Mouse (Mus musculus) stomach, embryonic 14.5 days (tissue): Measurements from ENCODE around the gene Gfm1. TPM values are rescaled to one million over a fixed set of nuclear protein-coding genes. Genes with fewer than 3 reads are reported as not detected.

Experiments used
- ATAC-seq: fragments of 200-750 bp; cut with Nextera tagmentation; 2 replicates; pipeline ENCODE4 v1.8.0; 2017; ENCODE audit warnings: low read depth, moderate TSS enrichment; ENCODE audit not compliant: insufficient number of reproducible peaks, insufficient read depth, low FRiP score
- H3K27ac ChIP-seq: fragments of 300-500 bp; sonication (generic); 2 replicates; pipeline ENCODE4 v1.5.1; 2014; ENCODE audit warnings: mild to moderate bottlenecking, low read length, moderate library complexity, mixed read lengths
- H3K27me3 ChIP-seq: fragments of 300-500 bp; sonication (generic); 2 replicates; pipeline ENCODE4 v1.6.1; 2014; ENCODE audit warnings: low read length, control low read depth, mixed read lengths; ENCODE audit not compliant: control insufficient read depth, insufficient read depth
- H3K36me3 ChIP-seq: fragments of 300-500 bp; sonication (generic); 2 replicates; pipeline ENCODE4 v1.6.1; 2014; ENCODE audit warnings: mild to moderate bottlenecking, control low read depth, low read length, moderate library complexity, mixed read lengths; ENCODE audit not compliant: control insufficient read depth, insufficient read depth
- H3K4me1 ChIP-seq: fragments of 300-500 bp; sonication (generic); 2 replicates; pipeline ENCODE4 v1.6.1; 2014; ENCODE audit warnings: low read length, control low read depth, mixed read lengths; ENCODE audit not compliant: control insufficient read depth, insufficient read depth
- H3K4me2 ChIP-seq: fragments of 300-500 bp; sonication (generic); replicated peaks from 2 replicates; pipeline ENCODE4 v1.6.1; 2014; ENCODE audit warnings: low read depth, low read length, control low read depth
- H3K4me3 ChIP-seq: fragments of 300-500 bp; sonication (generic); 2 replicates; pipeline ENCODE4 v1.5.1; 2014; ENCODE audit warnings: low read depth, low read length, control low read depth
- H3K9ac ChIP-seq: fragments of 300-500 bp; sonication (generic); replicated peaks from 2 replicates; pipeline ENCODE4 v1.6.1; 2014; ENCODE audit warnings: low read depth, mild to moderate bottlenecking, control low read depth, low read length, moderate library complexity, mixed read lengths
- H3K9me3 ChIP-seq: fragments of 300-500 bp; sonication (generic); 2 replicates; pipeline ENCODE4 v1.6.1; 2016; ENCODE audit warnings: low read depth, low read length, control low read depth; ENCODE audit not compliant: control insufficient read depth
- WGBS: fragments of 180-500 bp; shearing (Covaris S2); extraction: QIAGEN DNeasy Blood & Tissue Kit; methylation state at CpG from one replicate; pipeline ENCODE4 v1.1.7; 2014; 5-methylcytosine and 5-hydroxymethylcytosine counted together
- polyA plus RNA-seq: library from polyadenylated mRNA; unstranded; fragments of >200 nt; fragmentation: Nextera tagmentation; extraction: Ambion mirVana; gene quantifications from 2 replicates; pipeline ENCODE4 v1.2.1, GENCODE M21; 2014

The Gfm1 gene
- polyA plus RNA-seq, 1 experiment from 2014 or later, result 40.2 TPM

DNA sequence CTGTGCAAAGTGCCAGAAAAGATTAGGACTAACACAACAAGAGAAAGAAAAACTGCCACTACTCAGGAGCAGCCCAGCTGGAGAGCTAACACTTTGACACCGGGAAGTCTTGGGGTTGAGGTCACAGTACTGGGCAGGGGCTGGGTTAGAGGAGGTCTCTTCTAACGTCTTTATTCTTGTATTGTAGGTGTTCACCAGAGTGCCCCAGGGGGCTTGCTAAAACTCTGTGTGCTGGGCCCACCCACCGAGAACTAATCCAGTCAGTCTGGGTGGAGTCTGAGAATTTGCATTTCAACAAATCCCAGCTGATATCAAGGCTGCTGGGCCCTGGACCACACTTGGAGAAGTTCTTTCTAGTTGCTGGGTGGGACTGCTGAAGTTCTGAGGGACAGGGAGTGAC lies 74.0 kb downstream of the Gfm1 start:
- H3K27ac ChIP-seq, result no peak overlapping the region
- H3K9ac ChIP-seq, result no peak overlapping the region
- no peaks in the 10 kb centered on the region for H3K4me1 ChIP-seq
- H3K4me2 ChIP-seq, result no peak overlapping the region
- WGBS, result 13% methylated on average over 3 of the region's 3 CpGs
- H3K36me3 ChIP-seq, result no peaks in the 10 kb centered on the region
- no peak overlapping the region for H3K4me3 ChIP-seq
- no peaks in the 10 kb centered on the region for H3K9me3 ChIP-seq
- H3K27me3 ChIP-seq, result no peaks in the 10 kb centered on the region
- no peak for ATAC-seq

DNA sequence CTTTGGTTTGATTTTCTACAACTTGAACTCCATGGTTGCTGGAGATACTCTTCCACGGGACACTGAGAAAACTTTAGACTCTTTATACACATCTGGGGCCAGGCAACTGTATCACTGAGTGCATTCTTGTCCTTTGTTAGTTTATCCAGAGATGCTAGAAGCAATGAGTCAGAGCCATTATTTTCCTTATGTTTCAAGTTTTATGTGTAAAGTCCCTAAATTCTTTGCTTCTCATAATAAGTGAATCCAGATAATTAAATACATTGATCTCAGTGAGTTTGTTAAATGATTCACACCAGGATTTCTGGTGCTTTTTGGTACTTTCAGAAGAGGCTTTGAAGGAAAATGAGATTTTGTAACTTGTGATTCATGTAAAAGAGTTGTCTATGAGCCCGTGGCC lies 75.4 kb downstream of the Gfm1 start:
- no peak overlapping the region for H3K4me2 ChIP-seq
- H3K4me1 ChIP-seq, result no peaks in the 10 kb centered on the region
- 78% methylated on average over 2 of the region's 2 CpGs for WGBS
- ATAC-seq, result no peak
- H3K9me3 ChIP-seq, result no peaks in the 10 kb centered on the region
- no peak overlapping the region for H3K9ac ChIP-seq
- no peak overlapping the region for H3K4me3 ChIP-seq
- H3K36me3 ChIP-seq, result no peaks in the 10 kb centered on the region
- no peak overlapping the region for H3K27ac ChIP-seq
- no peaks in the 10 kb centered on the region for H3K27me3 ChIP-seq

DNA sequence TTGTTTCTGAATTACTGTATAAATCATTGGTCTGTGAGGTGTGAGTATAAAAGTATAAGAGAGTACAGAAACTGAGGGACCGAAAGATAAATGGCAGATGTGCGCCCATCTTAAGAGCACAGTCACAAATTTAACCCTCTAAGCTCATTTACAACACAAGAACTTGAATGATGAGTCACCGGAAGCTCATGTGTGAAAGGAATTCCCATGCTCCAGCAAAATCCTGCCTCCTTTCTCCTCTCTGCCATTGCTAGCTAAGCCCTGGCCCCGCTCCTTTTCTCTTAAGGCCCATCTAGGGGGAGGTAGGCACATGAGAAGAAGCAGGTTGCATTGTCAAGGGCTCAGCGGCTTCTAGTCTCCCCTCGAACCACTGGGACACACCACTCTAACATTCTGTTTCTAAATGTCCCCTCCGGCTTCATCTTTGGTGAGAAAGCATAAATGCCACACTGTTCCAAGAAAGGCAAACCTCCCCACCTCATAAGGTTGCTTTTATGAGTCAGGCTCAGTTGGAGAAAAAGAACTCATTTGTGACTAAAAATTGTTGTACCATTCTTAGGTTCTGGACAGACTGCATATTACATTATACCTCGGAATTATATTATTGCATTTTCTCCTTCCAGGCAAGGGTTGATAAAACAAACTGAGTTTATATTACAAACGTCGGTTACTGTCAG lies 78.5 kb downstream of the Gfm1 start:
- no peaks in the 10 kb centered on the region for H3K9me3 ChIP-seq
- no peaks in the 10 kb centered on the region for H3K4me1 ChIP-seq
- H3K4me2 ChIP-seq, result no peak overlapping the region
- no peaks in the 10 kb centered on the region for H3K27me3 ChIP-seq
- H3K36me3 ChIP-seq, result no peaks in the 10 kb centered on the region
- 81% methylated on average over 10 of the region's 10 CpGs for WGBS
- H3K27ac ChIP-seq, result no peak overlapping the region
- H3K4me3 ChIP-seq, result no peak overlapping the region
- H3K9ac ChIP-seq, result no peak overlapping the region
- no peak for ATAC-seq

DNA sequence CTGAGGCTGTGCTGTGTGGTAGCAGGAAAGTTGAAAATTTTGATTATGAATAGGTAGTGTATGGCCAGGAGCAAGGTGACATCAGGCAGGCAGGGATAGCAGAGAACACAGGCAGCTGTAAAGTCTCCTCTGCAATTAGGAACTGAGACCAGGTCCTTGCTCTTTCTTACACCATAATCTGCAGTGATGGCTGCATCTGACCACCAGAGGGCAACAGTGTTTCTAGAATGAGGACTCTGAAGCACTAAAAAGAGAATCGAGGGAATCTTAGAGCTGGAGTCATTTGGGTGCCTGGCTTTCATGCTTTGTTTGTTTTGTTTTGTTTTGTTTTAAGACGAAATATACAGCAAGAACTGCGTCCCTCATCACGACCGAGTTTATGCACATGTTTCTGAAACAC lies 82.9 kb downstream of the Gfm1 start:
- H3K4me1 ChIP-seq, result no peaks in the 10 kb centered on the region
- peaks cover 5% of the 10 kb centered on the region for H3K27me3 ChIP-seq
- 0% methylated on average over 5 of the region's 5 CpGs for WGBS
- H3K9ac ChIP-seq, result no peak overlapping the region
- peak; percentile 68 for ATAC-seq
- no peaks in the 10 kb centered on the region for H3K9me3 ChIP-seq
- no peaks in the 10 kb centered on the region for H3K36me3 ChIP-seq
- no peak overlapping the region for H3K4me2 ChIP-seq
- H3K27ac ChIP-seq, result no peak overlapping the region
- H3K4me3 ChIP-seq, result no peak overlapping the region

DNA sequence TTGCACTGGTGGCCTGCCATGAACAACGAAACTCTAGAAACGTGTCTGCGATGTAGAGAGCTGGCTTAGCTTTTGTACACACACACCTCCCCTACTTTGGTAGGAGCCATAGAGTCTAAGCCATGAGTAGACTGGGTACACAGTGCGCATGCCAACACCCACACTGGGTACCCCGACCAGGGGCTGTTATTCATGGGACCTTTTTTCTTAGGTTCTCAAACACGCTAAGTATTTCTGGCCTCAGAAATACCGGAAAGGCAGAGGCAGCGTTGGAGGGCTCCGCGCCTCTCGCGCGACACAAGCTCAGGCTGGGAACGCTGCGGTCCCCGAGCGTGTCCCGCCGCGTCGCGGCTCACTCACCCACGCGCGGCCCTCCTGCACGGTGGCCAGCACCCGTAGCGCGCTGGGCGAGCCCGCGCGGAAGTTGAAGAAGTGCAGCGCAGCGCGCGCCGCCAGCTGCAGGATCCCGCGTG lies 84.9 kb downstream of the Gfm1 start:
- peak overlapping the region; percentile 100 for H3K4me2 ChIP-seq
- 6% methylated on average over 40 of the region's 40 CpGs for WGBS
- peak; percentile 35; the same call in 1 of the 2 replicates for ATAC-seq
- H3K27ac ChIP-seq, result no peak overlapping the region
- no peaks in the 10 kb centered on the region for H3K36me3 ChIP-seq
- H3K9ac ChIP-seq, result peak overlapping the region; percentile 55
- H3K9me3 ChIP-seq, result no peaks in the 10 kb centered on the region
- H3K27me3 ChIP-seq, result peaks cover 5% of the 10 kb centered on the region
- H3K4me3 ChIP-seq, result peak overlapping the region; percentile 51
- no peaks in the 10 kb centered on the region for H3K4me1 ChIP-seq

DNA sequence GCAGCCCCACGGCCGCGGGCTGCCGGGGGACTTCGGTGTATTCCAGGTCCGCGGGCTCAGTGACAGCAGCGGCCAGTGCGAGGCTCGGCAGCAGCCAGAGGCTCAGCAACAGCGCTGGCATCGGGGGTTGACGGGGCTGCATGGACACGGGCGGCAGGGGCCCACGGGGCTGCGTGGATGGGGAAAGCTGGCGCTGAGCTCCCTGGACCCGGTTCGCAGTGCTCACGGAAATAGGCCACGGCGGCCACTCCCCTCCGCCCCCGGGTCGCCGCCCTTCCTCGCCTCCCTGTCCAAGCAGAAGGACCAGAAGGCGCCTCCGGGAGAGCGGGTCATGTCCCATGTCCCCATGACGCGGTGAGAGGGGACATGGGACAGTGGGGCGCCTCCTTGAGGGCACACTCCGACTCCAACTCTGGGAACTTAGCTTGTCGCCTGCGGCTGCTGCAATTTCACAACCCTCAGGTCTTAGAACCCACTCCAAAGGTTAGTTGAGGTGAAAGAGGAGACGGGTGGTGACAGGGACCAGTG lies 85.4 kb downstream of the Gfm1 start, which contains the start of gene Rarres1:
Gene Rarres1 (minus strand): TSS at position 250 of the 528 bp plus-strand sequence.
- H3K4me2 ChIP-seq, result peak within 1 kb of the TSS; percentile 100
- peak within 1 kb of the TSS; percentile 55 for H3K9ac ChIP-seq
- peaks cover 5% of the 10 kb centered on the region for H3K27me3 ChIP-seq
- H3K4me3 ChIP-seq, result peak within 1 kb of the TSS; percentile 51
- H3K9me3 ChIP-seq, result no peaks in the 10 kb centered on the region
- no peaks in the 10 kb centered on the region for H3K36me3 ChIP-seq
- WGBS, result 3% methylated on average over 36 of the region's 38 CpGs
- H3K27ac ChIP-seq, result no peak within 1 kb of the TSS
- ATAC-seq, result peak; percentile 42; the same call in 1 of the 2 replicates
- no peaks in the 10 kb centered on the region for H3K4me1 ChIP-seq

DNA sequence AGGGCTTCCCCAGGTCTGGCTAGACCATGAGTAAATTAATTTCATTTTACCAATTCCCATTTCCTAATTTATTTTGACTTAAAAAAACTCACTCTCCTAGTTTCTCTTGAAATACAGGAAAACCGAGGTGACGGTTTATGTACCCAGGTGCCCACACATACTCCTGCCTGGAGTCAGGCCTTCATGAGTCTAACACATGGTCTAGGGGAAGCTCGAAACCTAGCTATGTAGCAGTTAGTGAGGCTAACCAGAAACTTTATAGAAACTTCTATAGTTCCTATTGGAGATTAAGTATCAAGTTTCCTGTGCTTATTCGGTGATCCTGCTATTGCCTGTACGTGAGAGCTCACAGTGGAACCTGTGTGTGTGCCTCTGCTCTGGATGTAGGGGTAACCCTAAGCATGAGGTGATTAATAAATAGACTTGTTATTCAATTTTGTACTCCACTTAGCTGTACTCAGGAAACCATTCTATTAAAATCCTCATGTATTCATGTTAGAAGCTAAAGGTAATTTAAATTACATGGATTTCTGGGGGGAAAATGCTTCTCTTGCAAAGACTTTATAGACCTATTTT lies 90.8 kb downstream of the Gfm1 start:
- no peaks in the 10 kb centered on the region for H3K36me3 ChIP-seq
- H3K9me3 ChIP-seq, result no peaks in the 10 kb centered on the region
- no peak overlapping the region for H3K9ac ChIP-seq
- H3K27ac ChIP-seq, result no peak overlapping the region
- ATAC-seq, result no peak
- no peak overlapping the region for H3K4me2 ChIP-seq
- peaks cover 2% of the 10 kb centered on the region; the same call in 1 of the 2 replicates for H3K27me3 ChIP-seq
- whole genome bisulfite sequencing, result 85% methylated on average over 5 of the region's 5 CpGs
- H3K4me1 ChIP-seq, result no peaks in the 10 kb centered on the region
- no peak overlapping the region for H3K4me3 ChIP-seq

DNA sequence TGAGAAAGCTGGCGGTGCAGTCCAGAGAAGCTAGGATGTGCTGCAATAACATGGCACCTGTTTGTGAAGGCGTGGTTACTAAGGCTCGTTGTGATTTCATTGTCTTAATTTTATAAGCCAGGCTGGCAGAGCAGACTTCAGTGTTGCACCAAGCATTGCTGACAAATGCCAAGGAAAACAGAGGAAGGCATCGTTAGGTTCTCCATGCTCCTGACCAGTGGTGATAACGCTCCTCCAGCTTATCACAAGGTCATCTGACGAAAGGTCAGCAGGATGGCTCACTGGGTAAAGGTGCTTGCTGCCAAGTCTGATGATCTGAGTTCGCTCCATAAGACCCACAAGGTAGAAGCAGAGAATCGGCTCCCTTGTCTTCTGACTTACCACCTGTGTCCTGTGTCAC lies 92.8 kb downstream of the Gfm1 start:
- Histone ChIP-seq H3K4me2 (no peak overlapping the region), H3K27me3 (no peaks in the 10 kb centered on the region), H3K4me1 (no peaks in the 10 kb centered on the region), H3K4me3 (no peak overlapping the region), H3K9me3 (no peaks in the 10 kb centered on the region), H3K36me3 (no peaks in the 10 kb centered on the region), H3K27ac (no peak overlapping the region), H3K9ac (no peak overlapping the region)
- 85% methylated on average over 8 of the region's 8 CpGs for WGBS
- ATAC-seq, result no peak
